Mouse (Mus musculus) ES-CJ7 (cell line): Measurements from ENCODE around the gene Aldh3b3.

Source experiments
- DNase-seq: peaks from one replicate; pipeline ENCODE4 v3.0.0; 2011; ENCODE audit warnings: low read depth, low spot score

The Aldh3b3 gene

DNA sequence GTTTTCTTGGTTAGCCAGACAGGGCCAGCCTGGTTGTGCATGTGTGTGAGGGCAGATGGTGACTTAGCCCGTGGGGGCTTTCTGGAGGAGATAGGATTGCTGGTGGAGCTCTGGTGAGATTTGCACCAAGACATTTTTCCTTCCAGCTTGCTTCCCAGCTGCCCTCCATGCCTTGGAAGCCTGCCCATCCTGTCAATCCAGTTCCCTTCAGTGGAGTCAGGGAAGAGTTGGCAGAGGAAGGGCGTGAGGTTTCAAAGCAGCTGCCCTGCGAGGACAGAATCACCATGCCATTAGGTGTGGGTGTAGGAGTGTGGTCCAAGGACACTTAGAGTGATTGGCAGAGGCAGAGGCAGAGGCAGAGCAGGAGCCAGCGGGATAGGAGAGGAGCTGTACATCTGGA, at the start of gene Aldh3b3:
TSS of gene Aldh3b3 (plus strand) at position 176 of the 400 bp plus-strand sequence.
- DNase-seq, result no peak

DNA sequence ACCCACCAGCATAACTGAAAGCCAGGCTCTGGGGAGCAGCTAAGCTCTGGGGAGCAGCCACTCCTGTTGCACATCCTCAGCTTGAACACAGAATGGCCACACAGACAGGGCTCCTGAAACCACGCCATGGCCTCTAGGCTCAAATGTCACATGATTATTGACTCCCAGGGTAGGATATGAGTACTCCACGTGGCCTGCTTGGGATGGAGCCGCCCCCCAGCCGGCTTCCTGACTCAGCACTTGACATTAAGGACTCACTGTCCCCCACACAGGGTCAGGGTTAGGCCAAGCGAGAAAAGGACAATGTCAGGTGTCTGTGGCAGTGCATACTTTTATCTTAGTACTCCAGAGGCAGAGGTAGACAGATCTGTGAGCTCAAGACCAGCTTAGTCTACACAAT, 48.2 kb upstream of the Aldh3b3 start:
- no peak for DNase-seq

DNA sequence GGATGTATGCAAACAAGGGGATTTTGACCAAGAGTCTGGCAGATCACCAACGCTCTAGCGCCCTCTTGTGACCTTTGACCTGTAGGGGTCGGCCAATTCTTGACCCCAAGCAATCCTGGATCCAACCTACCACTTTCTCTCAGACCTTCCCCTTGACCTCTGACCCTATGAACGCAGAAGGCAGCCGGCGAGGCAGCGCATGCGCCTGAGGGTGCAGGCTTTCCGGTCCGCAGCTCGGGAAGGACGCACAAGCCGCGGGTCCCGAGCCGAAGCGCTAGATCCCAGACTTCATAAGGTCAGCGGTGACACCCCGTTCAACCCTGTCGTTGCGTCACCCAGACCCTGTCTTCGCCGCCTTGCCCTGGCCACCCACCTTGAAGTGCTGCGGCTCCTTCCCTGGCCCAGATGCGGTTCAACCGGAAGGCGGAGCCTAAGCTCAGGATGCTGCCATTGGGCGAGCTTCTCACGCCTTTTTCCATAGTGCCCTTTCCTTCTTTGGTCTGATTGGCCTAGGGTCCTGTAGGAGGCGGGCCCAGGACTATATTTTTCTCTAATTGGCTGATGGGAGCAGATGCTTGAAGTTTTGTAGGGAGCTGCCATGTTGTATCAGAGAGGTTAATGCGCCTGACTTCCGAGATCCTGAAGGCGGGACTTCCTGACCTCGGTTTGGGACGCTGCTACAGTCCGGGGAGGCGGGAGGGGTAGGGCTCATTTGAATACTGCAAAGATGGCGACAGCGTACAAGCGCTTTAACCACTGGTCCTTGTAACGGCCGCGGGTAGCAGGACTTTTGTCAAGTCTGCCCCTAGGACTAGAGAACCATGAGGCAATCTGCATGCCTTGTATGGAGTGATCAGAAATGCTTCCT, 45.9 kb upstream of the Aldh3b3 start, which contains the start of gene Ndufs8:
TSS of gene Ndufs8 (minus strand) at position 438 of the 868 bp plus-strand sequence.
- peak; percentile 99 for DNase-seq

DNA sequence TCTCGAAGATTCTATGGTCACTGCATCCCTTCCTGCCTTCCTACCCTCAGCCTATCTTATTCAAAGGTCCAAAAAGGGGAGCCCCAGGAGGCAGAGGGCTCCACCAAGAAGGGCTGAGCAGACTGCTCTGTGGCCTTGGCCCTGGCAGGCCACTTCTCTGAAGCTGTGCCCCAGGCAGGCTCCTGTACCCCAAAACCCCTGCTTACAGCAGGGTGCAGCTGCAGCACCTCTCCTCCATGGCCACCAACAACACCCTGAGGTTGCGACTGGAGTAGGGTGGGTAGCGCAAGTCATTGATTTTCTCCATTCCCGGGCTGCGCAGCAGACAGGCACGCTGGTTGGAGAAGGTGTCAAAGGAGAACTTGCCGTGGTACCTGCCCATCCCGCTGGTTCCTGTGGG, 44.8 kb upstream of the Aldh3b3 start:
- no peak for DNase-seq

- no peak for DNase-seq
Observed at GRCm38 (mm10) chr19:3914535-3914934, 43.9 kb upstream of the Aldh3b3 start.

- no peak for DNase-seq
Observed at GRCm38 (mm10) chr19:3916727-3917126, 41.7 kb upstream of the Aldh3b3 start.

GRCm38 (mm10) chr19:3919928-3920327, 38.5 kb upstream of the Aldh3b3 start:
- no peak for DNase-seq

DNA sequence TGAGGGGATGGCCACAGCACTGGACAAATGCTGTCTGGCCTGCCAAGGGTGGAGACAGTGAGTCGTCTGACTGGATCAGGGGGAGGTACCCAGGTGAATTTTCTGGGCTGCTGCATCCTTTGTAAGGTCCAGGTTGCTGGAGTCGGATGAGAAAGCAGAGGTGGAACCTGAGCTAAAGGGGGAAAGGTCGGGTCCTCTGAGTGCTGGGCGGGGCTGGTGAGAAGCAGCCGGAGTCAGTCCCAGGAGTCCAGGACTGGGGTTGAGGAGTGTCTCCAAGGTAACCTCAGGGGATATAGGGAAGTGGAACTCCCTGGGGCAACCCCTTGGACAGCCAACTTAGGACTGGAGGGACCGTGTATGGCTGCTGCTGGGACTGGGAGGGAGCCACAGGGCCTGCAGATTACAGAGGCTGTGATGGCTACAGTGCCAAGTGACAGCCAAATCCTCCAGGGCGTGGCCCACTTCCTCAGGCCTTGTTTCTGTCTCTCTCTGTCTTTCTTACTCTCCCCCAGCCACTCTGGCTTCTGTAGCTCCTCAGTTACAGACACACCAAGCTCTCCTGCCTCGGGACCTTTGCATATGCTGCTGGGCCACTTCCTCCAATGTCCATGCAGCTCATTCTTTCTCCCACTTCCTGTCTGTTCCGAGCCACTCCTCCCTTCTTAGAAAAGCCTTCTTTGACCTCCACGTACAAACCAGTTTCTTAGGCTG, 35.6 kb upstream of the Aldh3b3 start:
- no peak for DNase-seq

GRCm38 (mm10) chr19:3923586-3923985, 34.9 kb upstream of the Aldh3b3 start:
- DNase-seq, result no peak

- DNase-seq, result no peak
Observed at GRCm38 (mm10) chr19:3924190-3924589, 34.3 kb upstream of the Aldh3b3 start.

GRCm38 (mm10) chr19:3924868-3925267, 33.6 kb upstream of the Aldh3b3 start:
- DNase-seq, result no peak

DNA sequence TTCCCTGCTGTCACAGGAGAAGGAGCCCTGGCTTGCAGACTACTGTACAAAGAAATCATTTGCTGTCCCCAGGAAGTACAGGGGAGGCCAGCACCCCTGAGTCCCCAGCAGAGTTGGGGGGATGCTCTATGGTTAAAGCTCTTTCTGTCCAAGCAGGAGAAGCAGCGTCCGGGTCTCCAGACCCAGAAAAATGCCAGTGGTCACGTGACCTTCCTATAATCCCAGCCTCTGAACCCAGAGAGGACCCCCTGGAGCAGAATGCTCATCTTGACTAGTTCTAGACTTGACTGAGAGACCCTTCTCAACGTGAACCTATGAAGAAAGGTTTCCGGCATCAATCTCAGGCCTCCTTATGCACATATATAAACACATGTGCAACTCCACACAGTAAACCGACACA, 32.6 kb upstream of the Aldh3b3 start:
- no peak for DNase-seq

DNA sequence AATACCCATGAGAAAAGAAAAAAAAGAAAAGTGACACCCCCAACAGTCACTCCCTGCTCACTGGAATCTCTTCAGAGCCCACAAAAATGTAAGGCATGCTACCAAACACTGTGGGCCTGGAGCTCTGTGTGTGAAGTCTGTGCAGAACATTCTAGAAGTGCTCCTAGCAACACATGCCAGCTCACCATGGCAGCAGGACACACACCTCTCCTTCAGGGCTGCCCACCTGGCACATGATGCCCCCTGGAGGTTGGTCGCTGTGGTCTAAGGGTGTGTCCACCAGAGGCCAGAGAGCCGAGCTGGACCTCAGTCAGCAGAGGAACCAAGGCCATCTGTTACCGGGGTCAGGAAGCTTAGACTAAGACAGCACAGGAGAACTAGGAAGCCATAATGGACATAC, 32.2 kb upstream of the Aldh3b3 start:
- DNase-seq, result no peak

DNA sequence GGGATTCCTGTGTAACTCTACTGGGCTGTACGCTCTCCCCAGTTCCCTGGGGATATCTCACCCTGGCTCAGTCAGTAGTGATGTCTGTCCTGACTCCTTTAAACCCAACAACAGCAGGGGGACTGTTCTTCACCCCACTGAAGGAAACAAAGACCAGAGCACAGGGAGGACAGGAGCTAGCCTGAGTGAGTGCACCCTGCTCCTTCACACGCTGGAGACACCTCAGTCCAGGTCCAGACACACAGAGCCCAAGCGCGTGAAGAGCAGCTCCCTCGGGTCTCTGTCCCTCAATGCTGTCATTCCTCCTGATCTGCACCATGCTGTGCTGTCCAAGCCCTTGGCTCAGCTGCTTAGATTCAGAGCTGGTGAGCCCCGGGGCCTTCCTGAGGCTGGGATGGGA, 31.8 kb upstream of the Aldh3b3 start:
- no peak for DNase-seq

DNA sequence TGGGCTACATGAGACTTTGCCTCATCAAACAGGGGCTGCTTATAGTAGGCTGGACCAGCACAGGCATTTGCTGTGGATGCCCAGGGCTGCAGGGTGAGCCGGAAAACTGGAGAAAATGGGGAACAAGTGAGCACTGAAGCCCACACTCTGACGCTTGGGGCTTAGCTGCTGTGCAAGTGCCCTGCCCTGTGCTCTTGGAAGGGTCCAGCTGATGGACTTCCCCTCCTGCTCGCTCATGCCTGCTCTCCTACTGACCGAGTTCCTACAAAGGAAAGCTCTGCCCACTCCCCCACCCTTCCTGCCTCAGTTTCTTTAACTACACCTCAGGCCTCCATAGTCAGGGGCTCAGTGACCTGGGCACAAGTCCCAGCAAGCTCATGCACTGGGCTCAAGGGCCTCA, 30.5 kb upstream of the Aldh3b3 start:
- DNase-seq, result no peak

- no peak for DNase-seq
Observed at GRCm38 (mm10) chr19:3928779-3929178, 29.7 kb upstream of the Aldh3b3 start.

DNA sequence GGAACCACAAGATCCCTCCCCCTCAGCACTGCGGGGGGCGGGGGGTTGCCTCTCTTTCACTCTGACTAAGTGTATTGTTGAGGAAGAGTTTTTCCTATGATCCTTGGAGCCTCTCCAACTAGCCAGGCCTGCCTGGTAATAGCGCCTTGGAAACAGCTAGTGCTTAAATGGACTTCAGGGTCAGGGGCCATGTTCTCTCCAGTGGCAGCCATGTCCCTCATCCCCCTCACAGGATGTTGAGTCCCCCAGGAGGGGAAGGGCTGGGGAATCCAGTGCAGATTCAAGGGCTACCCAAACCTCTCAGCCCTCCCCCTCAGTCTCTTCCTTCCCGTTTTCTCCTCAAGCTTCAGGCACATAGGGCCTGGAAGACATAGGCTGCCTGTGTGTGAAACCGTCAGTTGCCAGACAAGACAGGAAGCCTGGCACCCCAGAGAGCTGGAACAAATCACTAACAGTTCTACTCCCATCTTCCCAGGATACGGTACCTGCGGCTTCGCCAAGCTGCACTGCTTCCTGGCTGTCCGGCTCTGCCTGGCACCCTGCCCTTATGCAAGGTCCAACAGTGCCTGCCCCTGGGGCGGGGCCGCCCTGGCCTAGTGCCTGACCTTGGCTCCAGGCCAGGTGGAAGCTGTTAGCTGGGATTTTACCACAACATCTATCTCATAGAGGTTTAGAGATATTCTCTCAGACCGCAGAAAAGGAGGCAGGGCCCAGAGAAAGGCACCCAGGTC, 29.1 kb upstream of the Aldh3b3 start, which contains the start of gene Aldh3b1:
TSS of gene Aldh3b1 (minus strand) at position 598 of the 731 bp plus-strand sequence.
- DNase-seq, result no peak

DNA sequence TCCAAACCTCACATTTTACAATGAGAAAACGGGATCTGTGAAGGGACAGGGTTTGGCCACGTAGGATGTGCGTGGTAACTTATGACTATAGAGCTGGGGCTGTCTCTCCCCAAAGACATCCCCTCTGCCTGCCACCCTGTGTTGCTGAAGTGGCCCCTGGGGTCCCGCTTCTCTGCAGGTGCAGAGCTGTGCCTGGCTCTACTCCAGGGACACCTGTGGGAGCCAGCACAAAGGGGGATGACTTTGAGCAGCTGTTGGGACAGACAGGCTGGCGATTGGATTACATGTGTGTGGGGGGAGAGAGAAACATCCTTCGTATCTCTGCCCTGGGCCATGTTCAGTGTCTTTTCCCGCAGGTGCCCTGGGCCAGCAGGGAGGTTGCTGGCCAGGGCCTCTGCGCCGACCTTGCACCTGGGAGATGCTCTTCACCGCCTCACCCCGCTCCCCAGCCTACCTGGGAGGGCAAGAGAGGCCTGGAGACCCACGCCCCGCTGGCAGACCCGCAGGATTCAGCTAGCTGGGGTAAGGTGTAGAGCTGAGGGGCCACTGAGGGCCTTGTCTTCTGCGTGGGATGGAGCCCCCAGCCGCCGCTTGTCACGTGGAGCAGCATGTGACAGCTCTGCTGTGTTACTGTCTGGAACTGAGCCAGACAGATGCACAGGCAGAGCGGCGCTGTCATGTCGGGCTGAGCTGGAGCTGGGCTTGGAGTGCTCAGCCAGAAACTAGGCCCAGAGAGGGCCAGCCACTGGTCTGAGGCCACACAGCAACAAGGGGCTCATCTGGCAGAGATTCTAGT, 28.0 kb upstream of the Aldh3b3 start:
- DNase-seq, result no peak

GRCm38 (mm10) chr19:3931716-3932115, 26.7 kb upstream of the Aldh3b3 start:
- DNase-seq, result no peak

DNA sequence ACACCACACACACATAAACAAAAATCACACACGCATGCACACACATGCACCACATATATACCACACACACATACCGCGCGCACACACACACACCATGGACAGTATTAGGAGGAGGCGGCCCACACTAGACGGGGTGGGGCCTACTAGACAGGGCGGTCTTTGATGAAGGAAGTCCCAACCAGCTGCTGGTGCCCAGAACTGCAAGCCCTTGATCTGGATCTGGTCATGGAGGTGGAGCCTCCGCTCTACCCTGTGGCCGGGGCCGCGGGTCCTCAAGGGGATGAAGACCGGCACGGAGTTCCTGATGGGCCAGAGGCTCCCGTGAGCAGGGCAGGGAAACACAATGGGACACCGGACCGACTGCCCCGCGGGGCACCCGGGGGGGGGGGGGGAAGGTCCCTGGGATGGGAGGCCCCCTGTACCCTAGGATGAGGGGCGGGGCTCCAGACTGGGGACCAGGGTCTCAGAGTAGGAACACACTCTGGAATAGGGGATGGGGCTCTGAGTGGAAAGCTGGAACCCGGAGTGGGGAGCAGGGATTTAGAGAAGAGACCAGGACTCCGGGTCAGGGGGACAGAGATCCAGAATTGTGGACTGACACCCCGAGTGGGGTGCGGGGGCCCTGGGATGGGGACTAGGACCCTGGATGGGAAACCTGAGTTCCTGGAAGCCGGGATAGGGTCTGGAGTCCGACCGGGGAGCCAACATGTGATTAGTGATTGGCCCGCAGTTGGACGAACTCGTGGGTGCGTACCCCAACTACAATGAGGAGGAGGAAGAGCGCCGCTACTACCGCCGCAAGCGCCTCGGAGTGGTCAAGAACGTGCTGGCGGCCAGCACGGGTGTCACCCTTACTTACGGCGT, 23.2 kb upstream of the Aldh3b3 start, which contains the start of gene Unc93b1:
TSS of gene Unc93b1 (plus strand) at position 155 of the 864 bp plus-strand sequence.
- peak; percentile 67 for DNase-seq
